Mouse (Mus musculus) adrenal gland, postnatal 36 days (tissue): Measurements from ENCODE around the gene Tars. TPM values are rescaled to one million over a fixed set of nuclear protein-coding genes. Genes with fewer than 3 reads are reported as not detected.

Source experiments
- DNase-seq, 2 experiments: peaks; one replicate each; pipeline ENCODE4 v3.0.0; 2021; ENCODE audit warnings: mixed read lengths in 1 of 2
- long read RNA-seq, 2 experiments: library from polyadenylated mRNA; stranded (forward); transcript quantifications; one replicate each; pipeline ENCODE4 v2.0.0; 2021; ENCODE audit warnings: borderline sequencing depth in 2 of 2
- total RNA-seq, 2 experiments: library from RNA; stranded (reverse); gene quantifications; 2 replicates each; pipeline ENCODE4 v1.2.3; 2021

Gene Tars
- total RNA-seq: 10 to 100 TPM; 52.9 to 54.8 TPM
- long read RNA-seq, experiment 1, full-length matches to known transcripts: 54 of 64 reads
- long read RNA-seq, experiment 1, partial matches to known transcripts: 9 of 64 reads
- long read RNA-seq, experiment 1, other reads (novel, unspliced or antisense): 1 of 64 reads
- long read RNA-seq, experiment 2, full-length matches to known transcripts: 8 of 12 reads
- long read RNA-seq, experiment 2, partial matches to known transcripts: 1 of 12 reads
- long read RNA-seq, experiment 2, other reads (novel, unspliced or antisense): 3 of 12 reads

DNA sequence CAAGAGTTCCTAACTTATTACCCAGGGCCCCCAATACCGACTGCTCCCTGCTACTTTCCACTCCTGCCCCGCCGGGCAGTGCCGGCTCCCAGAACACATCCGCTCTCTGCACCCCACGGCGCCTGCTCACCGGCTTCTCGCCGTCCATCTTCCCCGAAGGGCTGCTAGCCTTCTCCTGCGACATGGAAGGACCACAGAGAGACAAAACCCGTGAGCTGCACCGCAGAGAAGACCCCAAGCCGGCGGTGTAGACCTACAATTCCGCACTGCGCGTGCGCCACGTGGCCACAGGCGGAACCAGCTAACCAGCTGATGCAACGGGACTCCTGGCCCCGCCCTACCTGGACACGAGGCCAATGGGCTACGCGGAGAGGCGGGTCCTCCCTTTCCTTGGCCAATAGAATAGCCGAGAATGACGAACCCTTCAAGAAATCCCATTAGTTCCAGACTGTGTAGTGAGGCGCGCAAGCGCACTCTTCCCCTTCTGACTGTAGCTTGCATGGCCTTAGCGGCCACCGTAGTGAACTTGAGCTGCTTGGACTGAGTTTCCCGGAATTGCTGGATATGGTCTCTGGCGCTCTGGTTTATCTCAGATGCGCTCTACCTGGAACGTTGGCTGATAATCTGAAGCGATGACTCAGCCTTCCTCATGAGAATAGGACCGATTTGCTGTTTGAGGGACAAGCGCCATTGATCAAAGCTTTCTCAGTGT lies at the start of gene Tars:
Gene Tars (minus strand): TSS at position 310 of the 712 bp plus-strand sequence.
- DNase-seq: peak; percentile 96

DNA sequence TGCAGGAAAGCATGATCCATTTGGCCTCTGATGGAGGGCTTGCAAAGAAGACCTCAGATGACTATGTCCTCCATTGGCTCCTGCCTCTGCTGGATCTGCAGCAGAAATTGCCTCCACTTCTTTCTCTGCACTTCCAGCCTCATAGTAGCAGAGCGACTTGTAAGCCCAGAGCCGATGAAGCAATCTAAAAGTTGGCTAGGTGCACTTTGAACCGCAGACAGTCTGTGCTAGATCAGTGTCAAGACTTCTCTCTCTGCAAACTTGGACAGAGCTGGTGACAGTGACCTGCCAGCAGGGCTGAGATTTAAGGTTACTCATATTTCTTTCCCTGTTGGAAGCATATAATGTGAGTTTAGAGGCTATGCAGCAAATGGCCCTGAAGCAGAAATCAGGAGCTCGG lies 37.9 kb upstream of the Tars start:
- DNase-seq: no peak

DNA sequence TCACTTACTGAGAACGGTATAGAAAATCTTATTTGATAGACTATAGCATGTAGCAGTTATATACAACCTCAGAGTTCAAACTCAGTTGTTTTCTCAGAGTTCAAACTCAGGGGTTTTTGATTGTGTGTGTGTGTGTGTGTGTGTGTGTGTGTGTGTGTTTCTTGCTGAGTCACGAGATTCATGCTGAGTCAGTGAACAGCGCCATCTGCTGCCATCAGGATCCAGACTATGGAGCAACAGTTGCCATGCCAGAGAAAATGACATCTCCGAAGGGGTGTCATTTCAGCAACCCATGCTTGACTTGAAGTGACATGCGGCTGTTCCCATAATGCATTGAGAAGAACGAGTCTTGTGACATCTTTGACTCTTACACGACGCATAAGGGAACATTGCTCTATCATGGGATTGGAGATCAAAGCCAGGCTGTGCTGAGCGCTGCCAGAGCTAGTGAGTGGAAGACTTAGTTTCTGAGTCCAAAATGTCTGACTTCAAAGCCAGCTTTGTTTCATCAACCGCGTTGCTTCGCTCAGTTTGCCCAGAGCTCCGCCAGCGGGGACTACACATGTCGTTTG lies 37.3 kb upstream of the Tars start:
- DNase-seq: no peak

DNA sequence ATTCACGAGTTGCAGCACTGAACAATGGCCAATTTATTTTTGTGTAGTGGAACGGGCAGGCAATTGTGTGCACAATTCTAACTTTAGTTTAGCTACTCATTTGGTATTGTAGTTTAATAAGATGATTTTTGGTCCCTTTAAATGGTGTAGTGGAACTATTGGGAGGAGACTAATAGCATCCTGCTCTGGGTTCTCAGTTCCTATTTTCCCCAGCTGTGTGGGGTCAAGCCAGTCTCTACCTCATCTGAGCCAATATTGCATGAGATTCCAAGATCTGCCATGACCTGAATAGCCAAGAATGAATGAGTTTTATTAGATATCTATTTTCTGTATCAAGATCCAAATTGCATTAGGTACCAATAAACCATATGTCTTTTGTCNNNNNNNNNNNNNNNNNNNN lies 27.4 kb upstream of the Tars start:
- DNase-seq: no peak

DNA sequence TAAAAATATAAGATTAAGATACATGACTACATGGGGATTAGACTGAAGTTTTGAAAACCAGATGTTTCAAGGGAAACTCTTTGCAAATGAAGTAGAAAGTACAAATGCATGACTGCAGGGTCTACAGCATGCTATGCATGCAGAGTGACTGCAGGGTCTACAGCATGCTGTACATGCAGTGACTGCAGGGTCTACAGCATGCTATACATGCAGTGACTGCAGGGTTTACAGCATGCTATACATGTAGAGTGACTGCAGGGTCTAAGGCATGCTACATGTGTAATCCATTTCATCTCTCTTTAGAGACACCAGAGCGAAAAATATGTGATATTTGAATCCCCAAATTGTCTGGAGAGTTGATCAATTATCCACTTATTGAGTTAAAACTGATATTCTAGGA lies 14.0 kb upstream of the Tars start:
- DNase-seq: no peak

DNA sequence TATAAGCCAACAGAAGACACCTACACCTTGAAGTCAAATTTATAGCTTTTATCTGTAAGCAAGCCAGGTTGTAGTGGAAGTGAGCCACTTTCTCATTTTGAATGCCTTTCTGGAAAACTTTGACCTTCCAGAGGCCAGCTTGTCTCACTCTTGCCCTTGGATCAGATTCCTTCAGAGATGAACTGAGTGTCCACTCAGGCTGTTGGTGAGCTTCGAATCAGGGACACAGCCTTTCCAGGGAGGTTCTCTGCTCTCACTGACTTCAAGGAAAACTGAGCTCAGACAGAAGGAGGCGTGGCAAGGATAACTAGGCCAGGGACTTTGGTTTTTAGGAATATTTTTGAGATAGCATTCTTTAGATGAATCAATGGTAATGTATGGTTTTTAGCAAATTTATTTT lies 13.1 kb upstream of the Tars start:
- no peak for DNase-seq

DNA sequence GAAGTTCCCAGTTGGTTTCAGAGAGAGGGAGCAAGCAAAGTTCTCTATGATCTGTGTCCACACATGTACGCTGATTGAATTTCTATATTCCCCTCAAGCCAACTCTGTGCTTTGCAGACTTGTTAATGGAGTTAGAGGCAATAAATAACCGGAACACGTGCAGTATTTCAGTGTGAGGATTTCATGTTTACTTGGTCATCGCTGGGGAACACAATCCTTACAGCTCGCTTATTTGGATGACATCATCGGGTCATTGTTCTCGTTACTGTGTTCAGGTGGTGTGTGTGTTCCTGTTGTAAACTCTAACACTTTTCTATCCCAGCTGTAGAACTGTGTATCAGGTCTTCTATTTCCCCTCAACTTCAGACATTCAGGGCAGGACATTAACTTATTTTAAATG lies 12.4 kb upstream of the Tars start:
- DNase-seq: no peak

DNA sequence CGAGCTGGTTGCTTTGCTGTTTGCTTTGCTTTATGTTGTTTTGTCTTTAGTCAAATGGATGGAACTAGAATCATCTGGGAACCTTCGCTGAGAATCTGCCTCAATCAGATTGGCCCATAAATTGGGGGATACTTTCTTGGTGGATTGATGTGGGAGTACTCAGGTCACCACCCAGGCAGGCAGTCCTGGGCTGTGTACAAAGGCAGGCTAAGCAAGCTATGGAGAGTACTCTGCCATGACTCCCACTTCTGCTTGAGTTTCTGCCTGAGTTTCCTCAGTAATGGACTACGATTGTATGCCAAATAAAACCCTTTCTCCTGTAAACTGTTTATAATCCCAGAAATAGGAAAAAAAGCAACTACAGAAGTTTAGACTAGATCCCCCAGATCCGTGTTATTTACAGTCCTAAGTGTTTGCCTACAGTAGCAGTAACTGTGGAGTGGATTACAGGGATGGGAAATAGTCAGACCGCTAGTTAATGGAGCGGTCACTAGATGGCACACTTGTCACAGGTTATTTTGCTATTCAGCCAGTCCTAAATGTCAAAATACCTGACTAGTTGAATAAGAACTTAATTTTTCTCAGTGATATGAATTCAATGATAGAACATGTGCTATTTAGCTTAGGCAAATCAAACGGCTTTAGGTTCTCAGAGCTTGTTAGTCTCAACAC lies 8.8 kb upstream of the Tars start:
- DNase-seq: peak; percentile 13 to 41

DNA sequence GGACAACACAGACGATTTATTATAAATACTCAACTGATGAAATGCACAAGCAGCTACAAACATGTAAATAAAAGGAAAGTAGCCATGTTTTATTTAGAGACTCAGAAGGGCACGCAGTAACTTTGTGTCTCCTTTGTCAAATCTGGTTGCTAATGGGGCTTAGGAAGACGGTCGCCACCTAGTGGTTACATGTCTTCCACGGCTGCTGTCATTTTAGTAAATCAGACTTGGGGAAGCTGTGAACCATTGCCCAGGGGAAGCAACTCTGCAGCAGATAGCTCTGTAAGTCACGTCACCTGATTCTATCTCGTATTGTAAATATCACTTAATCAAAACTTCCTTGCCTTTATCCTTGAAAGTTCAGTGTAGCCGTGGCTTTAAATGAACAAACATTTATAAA lies 7.9 kb upstream of the Tars start:
- DNase-seq: peak; percentile 47 to 61

DNA sequence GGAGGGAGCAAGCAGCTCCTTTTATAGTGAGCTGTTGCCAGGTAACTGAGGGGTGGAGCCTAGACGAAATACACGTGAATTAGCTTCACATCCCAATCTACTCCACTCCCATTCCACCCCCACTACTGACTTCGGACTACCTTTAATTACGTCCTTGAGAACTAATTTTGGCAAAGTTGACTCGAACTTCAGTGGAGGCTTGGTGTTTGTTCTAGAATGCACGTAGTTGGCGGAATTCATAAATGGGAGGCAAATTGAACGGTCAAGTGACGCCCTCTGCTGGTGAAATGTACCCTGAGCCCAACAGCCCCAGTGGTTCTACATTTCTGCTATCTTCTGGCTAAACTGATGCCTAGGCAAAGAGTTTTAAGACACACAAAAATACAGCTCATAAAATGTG lies 7.3 kb upstream of the Tars start:
- peak; percentile 9 to 18 for DNase-seq

DNA sequence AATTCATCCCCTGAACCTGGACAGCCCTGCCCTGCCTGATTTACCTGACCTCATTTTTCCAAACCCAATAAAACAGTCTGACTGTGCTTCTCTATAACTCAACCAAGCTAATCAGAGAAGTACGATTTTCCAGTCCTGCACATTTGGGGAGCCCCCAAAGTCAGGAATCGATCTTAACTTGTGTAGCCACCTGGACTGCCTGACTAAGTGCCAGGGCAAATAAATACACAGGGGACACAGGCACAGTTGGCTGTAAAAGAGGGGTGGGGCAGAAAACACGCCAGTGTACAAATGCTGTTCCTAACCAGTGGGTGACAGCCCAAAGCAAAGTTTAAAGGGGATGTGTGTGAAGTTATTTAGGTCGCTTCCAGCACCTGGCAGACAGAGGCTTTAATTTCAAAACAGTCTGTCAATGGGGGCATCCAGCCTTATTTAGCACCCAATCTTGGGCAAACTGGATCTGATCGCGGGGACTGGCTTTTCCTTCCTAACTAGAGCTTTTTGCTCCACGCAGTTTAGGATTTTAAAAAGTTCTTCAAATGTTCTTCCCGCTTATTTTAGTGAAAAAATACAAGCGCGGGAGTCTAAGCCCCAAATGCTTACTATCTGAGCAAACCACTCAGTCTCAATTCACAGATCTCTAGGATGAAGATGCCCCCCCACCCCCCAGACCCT lies 652 bp downstream of the Tars start:
- DNase-seq: no peak

DNA sequence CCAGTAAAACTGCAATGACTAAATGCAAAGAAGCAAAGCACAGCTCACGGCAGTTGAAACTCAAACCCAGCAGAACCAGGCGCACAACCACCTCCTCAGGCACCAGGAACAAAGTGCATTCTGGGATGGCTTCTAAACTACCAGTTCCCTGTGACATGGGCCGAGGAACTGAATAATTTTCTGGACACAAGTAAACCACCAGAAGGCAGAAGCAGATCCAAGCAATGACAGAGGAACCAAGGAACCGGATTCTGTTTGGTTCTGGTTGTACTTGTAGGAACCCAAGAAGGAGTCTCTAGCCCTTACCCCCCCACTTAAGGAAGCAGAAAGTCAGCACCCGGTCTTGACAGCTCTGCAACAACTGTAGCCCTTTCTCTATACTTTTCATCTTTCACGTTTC lies 3.0 kb downstream of the Tars start:
- DNase-seq: no peak

DNA sequence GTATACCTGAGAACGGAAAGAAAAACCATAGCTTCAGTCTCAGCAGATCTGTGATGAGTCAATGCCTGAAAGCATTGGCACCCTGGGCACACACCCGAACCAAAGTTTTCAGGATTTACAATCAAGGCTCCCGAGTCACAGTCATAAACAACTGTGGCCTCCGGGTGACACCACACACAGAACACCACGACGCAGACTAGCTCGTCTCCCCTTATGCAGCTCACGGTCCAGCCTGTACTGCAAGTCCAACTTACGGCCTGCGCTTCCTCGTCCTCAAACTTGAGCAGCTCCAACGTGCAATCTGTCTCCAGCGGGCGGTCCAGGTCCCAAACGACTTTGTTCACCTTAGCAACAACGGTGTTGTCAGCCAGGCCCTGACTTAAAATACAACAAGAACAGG lies 6.6 kb downstream of the Tars start:
- no peak for DNase-seq

DNA sequence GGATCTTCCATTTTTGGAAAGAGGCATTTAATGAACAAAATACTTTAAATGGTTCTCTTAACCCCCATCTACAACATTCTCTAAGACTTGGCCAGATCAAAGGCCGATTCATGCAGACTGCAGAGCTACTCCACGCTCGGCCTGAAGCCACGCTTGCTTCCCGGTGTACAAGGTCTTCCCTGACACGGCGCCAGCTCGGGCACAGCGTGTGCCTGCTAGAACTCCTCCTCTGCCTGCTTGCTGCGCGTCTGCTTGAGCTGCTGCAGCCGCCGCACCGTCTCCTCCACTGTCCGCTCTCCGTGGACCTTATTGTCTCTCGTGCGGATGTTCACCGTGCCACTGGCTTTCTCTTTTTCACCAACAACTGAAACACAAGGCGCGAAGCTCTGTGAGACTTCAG lies 15.7 kb downstream of the Tars start:
- DNase-seq: no peak

DNA sequence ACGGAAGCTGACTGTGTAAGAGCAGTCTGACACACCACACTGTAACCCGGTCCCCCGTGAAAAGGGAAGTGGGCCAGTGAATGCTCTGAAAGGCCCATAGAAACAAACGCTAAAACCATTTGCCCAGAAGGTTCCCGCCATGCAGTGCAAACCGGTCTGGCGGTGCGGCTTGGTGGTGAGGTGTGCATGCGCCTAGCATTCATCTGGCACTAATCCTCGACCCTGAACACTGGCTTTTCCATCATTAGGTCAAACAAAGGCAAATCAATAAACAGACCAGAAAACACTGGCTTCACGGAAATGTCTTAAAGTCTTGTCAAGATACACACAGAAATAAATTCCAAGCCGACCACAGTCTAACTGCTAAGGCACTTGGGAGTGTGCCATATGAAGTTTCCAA lies 16.9 kb downstream of the Tars start:
- DNase-seq: no peak

DNA sequence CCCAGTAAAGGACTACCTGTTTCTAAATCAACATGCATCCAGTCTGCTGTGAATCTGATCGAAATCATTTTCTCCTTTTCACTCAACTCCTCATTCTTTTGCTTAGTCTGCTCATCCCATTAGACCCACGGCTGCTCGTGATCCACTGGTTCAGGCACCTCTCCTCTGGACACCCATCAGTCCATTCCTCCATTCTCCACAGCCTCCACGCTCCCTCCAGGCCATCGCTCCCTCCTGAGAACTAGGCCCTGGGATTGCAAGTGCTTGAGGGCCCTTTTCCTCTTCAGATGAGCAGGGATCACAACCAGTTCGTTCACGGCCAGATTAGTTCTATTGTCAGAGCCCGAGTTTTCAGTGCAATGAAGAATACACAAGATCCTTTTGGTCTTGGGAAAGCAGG lies 18.8 kb downstream of the Tars start:
- DNase-seq: no peak

DNA sequence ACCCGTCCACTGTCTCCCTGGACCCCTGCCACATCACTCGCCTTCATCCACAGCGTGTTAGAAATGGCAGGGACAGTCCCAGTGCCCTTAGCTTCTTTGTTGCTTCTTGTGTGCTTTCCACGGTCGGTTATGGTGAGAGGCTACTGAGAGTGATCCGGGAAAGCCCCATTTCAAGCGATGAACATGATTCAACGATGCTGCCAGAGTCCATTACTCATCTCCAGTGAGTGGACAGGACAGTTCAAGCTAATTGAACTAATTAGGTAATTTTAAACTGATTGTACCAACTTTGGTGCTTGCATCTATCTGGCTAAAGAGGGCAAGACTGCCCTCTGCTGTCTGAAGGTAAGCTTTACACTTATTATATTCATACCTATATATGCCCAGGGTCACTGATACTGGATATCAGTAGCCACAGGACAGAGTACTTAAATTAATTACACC lies 19.4 kb downstream of the Tars start:
- DNase-seq: no peak

DNA sequence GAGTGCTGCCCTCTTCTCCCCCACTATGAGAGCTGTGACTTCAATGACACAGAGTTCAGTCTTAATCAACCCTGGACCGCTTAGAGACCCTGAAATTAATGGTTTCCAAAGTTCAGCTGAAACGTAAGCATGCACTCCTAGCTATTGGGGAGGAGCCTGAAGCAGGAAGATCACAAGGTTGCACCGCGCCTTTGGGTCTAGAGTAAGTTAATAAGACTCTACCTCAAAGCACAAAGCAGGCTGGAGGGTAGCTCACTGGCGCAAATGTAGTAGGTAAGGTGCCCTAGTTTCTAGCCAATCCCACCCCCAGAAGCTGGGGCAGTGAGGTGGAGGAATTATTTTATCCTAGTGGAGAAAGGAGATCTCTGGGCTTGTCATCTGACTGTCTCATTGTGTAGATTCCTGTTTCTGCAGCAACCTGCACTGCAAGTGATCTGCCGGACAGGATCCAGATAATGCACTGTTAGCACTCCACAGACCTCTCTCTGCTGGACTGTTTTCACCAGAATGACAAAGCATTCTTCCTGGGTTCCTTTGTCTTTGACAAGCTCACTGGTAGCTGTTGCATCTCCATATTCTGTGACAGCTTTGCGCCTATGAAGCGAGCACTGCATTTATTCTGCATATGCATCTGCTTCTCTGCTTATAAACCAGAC lies 19.9 kb downstream of the Tars start:
- no peak for DNase-seq

DNA sequence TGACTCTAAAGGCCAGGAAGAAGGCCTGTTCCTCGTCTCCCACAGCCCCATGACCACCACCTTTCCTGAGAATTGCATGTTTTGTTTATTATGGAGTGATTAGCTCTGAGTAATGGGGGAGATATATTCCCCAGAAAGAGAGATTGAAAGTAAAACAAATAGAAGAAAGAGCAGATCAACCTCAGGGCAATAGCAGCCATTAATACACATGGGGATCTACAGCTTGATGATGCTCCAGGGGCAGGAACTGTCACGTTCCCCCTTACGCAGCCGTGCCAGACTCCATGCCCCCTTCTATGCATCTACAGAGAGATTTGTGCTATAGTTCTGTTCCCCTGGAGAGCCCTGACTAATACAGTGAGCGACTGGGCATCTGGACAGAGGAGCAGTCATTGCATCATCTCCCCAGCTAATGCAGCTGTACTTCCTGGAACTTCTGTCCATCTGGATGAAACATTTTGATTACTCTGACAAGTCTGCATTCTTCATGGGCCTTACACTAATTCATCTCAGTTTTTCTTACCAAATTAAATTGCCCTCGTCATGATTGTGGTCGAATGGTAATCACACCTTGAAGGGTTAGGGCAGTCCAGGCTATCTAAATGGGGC lies 28.9 kb downstream of the Tars start:
- no peak for DNase-seq

DNA sequence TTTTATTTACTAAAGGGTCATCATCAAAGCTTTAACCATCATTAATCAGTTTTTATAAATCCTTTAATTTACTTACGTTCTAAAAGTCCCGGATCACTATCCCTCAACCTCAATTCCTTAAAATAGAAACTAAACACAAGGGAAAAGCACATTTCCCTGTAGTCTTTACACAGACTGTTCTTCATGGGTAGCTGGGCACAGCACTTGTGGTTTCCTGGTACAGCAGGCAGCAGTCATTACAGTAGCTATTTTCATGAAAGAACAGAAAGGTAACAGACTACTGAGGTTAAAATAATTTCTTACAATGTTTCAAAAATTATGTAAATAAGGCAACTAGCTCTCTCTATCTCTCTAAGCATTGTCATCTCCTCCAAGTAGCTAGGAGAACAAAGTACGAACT lies 29.9 kb downstream of the Tars start:
- DNase-seq: no peak

DNA sequence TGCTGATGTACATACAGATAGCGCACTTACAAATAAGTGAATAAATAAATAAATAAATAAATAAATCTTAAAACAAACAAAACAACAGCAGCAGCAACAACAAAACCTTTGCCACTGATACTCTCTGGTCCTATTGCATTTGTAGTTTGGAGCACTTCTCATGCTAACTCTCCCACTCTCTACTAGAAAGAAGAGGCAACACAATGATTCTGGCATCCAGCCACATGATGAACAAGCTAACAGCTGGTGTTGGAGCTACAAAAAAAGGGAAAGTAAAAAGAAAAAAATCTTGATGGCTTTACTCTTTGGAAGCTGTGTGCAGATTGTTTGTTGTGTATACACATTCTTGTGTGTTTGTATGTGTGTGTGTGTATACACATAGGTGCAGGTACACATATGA lies 34.7 kb downstream of the Tars start:
- peak in 1 of 2 experiments; percentile 8 for DNase-seq

DNA sequence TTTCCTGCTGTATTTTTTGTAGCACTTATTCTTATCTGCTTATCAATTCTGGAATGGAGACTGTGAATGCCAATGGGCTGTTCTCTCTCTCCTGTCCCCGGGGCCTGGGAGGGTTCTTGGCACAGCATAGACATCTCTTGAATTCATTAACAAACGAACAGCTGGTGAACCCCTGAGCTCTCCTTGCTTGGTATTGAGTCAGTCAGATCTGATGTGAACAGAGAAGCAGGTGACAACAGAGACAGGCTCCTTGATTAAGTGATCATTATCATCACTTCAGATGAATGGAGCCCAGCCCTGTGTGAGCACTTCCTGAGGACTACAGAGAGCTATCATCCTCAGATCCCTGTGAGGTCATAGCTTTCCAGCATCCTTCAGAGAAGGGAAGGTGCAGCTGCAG lies 35.4 kb downstream of the Tars start:
- DNase-seq: no peak
